Mouse (Mus musculus): ENCODE data around the gene Vps13d. TPM values are rescaled to one million over a fixed set of nuclear protein-coding genes. Genes with fewer than 3 reads are reported as not detected.
A peak's percentile ranks its signal among the peaks of the same experiment; 100 is the strongest.

The Vps13d gene
- polyA plus RNA-seq, 1 experiment from 2014 or later = 14.1 TPM

DNA sequence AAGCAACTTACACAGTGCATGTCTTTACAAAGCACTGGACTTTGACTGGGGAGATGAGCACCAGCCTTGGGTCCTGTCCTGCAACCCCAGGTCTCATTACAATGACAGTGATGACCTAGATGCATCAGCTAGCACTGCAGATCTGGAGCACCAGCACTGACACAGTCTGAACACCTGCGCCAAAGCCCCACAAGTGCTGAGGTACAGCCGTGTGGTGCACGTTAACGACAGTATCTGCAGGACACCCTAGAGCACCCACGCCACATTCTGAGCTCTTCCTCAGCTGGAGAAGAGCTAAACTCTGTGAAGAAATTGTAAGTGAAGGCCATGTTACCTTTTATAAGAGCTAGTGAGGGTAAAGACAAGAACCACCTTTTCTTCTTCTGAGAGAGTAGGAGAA lies 172.0 kb downstream of the Vps13d start:
- 89% methylated on average over 5 of the region's 5 CpGs for WGBS

GRCm38 (mm10) chr4:145022211-145022610 lies 172.6 kb downstream of the Vps13d start:
- Histone ChIP-seq H3K9ac (ENCODE audit: low read length) (no peak overlapping the region), H3K27ac (ENCODE audit: low read depth) (no peak overlapping the region), H3K36me3 (ENCODE audit: control insufficient read depth, insufficient read depth, low read length) (peaks cover 14% of the 10 kb centered on the region), H3K9me3 (ENCODE audit: control insufficient read depth, low read length) (no peaks in the 10 kb centered on the region), H3K4me2 (ENCODE audit: low read length) (no peak overlapping the region), H3K27me3 (replicated peaks; ENCODE audit: control insufficient read depth, insufficient read depth, low read length) (no peaks in the 10 kb centered on the region), H3K4me3 (ENCODE audit: low read depth, low read length) (no peak overlapping the region), H3K4me1 (replicated peaks; ENCODE audit: control insufficient read depth, insufficient read depth, low read length) (peaks cover 42% of the 10 kb centered on the region)
- ATAC-seq (replicated peaks; ENCODE audit: low FRiP score, low TSS enrichment, low read depth) (no peak), DNase-seq (ENCODE audit: low spot score) (no peak)
- 90% methylated on average over 2 of the region's 2 CpGs for WGBS

More for the DNA sequence above, 172.0 kb downstream of the Vps13d start:
- H3K9me3 ChIP-seq (ENCODE audit: control insufficient read depth, low read length) = no peaks in the 10 kb centered on the region
- H3K9ac ChIP-seq (ENCODE audit: low read length) = no peak overlapping the region
- peaks cover 40% of the 10 kb centered on the region for H3K4me1 ChIP-seq (replicated peaks; ENCODE audit: control insufficient read depth, insufficient read depth, low read length)
- H3K27me3 ChIP-seq (replicated peaks; ENCODE audit: control insufficient read depth, insufficient read depth, low read length) = no peaks in the 10 kb centered on the region
- ATAC-seq (replicated peaks; ENCODE audit: low FRiP score, low TSS enrichment, low read depth) (no peak), DNase-seq (ENCODE audit: low spot score) (no peak)
- H3K4me2 ChIP-seq (ENCODE audit: low read length) = no peak overlapping the region
- peaks cover 14% of the 10 kb centered on the region for H3K36me3 ChIP-seq (ENCODE audit: control insufficient read depth, insufficient read depth, low read length)
- no peak overlapping the region for H3K27ac ChIP-seq (ENCODE audit: low read depth)
- H3K4me3 ChIP-seq (ENCODE audit: low read depth, low read length) = no peak overlapping the region

DNA sequence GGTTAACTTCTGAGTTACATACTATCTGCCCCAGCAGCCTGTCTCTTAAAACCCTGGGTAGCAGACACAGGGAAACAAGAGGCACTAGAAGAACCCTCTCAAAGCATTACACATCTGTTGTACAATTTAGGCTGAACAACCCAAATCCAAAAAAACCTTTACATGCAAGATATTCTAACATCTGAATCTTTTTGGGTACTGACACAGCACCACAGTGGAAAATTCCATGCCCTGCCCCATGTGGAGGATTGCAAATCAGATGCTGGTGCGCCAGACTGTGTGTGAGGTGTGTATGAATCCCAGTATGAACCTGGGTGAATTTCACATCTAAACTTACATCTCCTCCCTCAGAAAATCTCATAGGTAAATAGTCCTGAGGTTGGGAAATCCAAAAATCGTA lies 174.4 kb downstream of the Vps13d start:
- Histone ChIP-seq H3K4me3 (ENCODE audit: low read depth, low read length) (no peak overlapping the region), H3K4me2 (ENCODE audit: low read length) (no peak overlapping the region), H3K9me3 (ENCODE audit: control insufficient read depth, low read length) (no peaks in the 10 kb centered on the region), H3K36me3 (ENCODE audit: control insufficient read depth, insufficient read depth, low read length) (peaks cover 25% of the 10 kb centered on the region), H3K9ac (ENCODE audit: low read length) (no peak overlapping the region), H3K4me1 (replicated peaks; ENCODE audit: control insufficient read depth, insufficient read depth, low read length) (peaks cover 28% of the 10 kb centered on the region), H3K27me3 (replicated peaks; ENCODE audit: control insufficient read depth, insufficient read depth, low read length) (no peaks in the 10 kb centered on the region), H3K27ac (ENCODE audit: low read depth) (no peak overlapping the region)
- DNase-seq (ENCODE audit: low spot score) (no peak), ATAC-seq (replicated peaks; ENCODE audit: low FRiP score, low TSS enrichment, low read depth) (no peak)
- WGBS = 94% methylated on average over 2 of the region's 2 CpGs

DNA sequence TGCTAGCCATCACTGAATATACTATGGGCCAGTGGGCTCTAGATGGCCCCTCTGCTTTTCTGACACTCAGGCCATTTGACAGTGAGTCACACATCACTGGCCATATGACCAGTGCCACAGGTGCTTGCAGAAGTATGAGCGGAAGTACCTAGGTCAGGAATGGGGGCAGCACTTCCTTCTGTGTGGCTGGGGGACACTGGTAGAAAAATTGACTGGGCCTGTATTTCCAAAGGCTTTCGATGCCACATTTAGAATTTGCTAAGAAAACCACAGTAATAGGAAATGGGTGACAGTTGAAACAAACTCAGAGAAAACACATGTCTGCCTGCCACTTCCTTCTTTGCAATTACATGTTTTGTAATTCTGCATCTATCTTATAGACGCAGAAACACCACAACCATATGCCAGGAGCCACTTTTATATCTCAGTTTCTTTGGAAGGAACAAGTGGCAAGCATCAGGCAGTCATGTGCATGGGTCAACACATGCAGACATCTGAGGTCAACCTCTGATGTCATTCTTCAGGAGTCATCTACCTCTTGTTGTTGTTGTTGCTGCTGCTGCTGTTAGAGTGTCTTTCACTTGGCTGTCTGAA lies 175.6 kb downstream of the Vps13d start:
- Histone ChIP-seq H3K9me3 (ENCODE audit: control insufficient read depth, low read length) (no peaks in the 10 kb centered on the region), H3K27ac (ENCODE audit: low read depth) (no peak overlapping the region), H3K4me2 (ENCODE audit: low read length) (no peak overlapping the region), H3K9ac (ENCODE audit: low read length) (no peak overlapping the region), H3K27me3 (replicated peaks; ENCODE audit: control insufficient read depth, insufficient read depth, low read length) (no peaks in the 10 kb centered on the region), H3K4me1 (replicated peaks; ENCODE audit: control insufficient read depth, insufficient read depth, low read length) (peaks cover 23% of the 10 kb centered on the region), H3K36me3 (ENCODE audit: control insufficient read depth, insufficient read depth, low read length) (peaks cover 25% of the 10 kb centered on the region), H3K4me3 (ENCODE audit: low read depth, low read length) (no peak overlapping the region)
- no peak for ATAC-seq (replicated peaks; ENCODE audit: low FRiP score, low TSS enrichment, low read depth)
- no peak for DNase-seq (ENCODE audit: low spot score)
- WGBS = 91% methylated on average over 3 of the region's 3 CpGs

DNA sequence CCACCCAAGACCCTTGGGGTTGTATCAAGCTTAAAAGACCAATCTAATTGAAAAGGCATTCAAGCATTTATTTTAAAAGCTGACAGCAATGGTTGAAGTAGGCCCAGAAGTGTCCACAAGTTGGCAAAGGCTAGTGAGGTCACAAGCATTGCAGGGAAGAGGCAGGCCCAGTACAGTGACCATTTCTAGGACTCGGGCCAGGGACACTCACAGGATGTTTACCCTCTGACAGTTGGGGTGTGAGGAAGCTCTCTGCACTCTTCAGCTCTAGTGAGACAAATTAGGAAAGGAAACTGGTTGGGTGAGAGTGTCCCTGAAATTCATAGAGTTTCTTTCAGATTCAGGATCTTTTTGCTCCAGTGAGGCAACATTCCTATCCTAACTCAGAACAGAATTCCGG lies 177.1 kb downstream of the Vps13d start:
- Histone ChIP-seq H3K4me2 (ENCODE audit: low read length) (no peak overlapping the region), H3K36me3 (ENCODE audit: control insufficient read depth, insufficient read depth, low read length) (peaks cover 25% of the 10 kb centered on the region), H3K27me3 (replicated peaks; ENCODE audit: control insufficient read depth, insufficient read depth, low read length) (no peaks in the 10 kb centered on the region), H3K4me1 (replicated peaks; ENCODE audit: control insufficient read depth, insufficient read depth, low read length) (peaks cover 34% of the 10 kb centered on the region), H3K4me3 (ENCODE audit: low read depth, low read length) (no peak overlapping the region), H3K9me3 (ENCODE audit: control insufficient read depth, low read length) (no peaks in the 10 kb centered on the region), H3K9ac (ENCODE audit: low read length) (no peak overlapping the region), H3K27ac (ENCODE audit: low read depth) (peak overlapping the region; percentile 12; the same call in 1 of the 2 replicates)
- ATAC-seq (replicated peaks; ENCODE audit: low FRiP score, low TSS enrichment, low read depth) (no peak), DNase-seq (ENCODE audit: low spot score) (no peak)
- WGBS = 48% methylated on average over 2 of the region's 2 CpGs

GRCm38 (mm10) chr4:145016669-145017068 lies 178.1 kb downstream of the Vps13d start:
- no peak for DNase-seq (ENCODE audit: low spot score)
- 89% methylated on average over 1 of the region's 1 CpGs for WGBS

DNA sequence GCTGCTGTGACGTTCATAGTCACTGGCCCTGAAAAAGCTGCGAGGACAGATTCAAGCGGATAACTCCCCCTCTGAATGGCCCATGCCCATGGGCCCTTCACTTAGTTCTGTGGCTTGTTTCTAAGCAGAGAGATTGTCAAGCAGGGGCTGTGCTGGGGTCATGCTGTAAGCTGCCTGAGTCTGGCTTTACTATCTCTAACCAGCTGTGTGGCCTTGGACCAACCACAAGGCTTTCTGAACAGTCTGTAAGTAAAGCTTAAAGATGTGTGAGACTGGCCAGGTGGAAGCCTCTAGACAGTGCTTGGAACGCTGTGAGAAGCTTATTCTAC lies 180.2 kb downstream of the Vps13d start:
- no peak overlapping the region for H3K4me2 ChIP-seq (ENCODE audit: low read length)
- H3K4me3 ChIP-seq (ENCODE audit: low read depth, low read length) = no peak overlapping the region
- DNase-seq (ENCODE audit: low spot score) (no peak), ATAC-seq (replicated peaks; ENCODE audit: low FRiP score, low TSS enrichment, low read depth) (no peak)
- no peak overlapping the region for H3K9ac ChIP-seq (ENCODE audit: low read length)
- H3K27me3 ChIP-seq (replicated peaks; ENCODE audit: control insufficient read depth, insufficient read depth, low read length) = no peaks in the 10 kb centered on the region
- H3K27ac ChIP-seq (ENCODE audit: low read depth) = no peak overlapping the region
- H3K36me3 ChIP-seq (ENCODE audit: control insufficient read depth, insufficient read depth, low read length) = peaks cover 19% of the 10 kb centered on the region
- H3K9me3 ChIP-seq (ENCODE audit: control insufficient read depth, low read length) = no peaks in the 10 kb centered on the region
- 76% methylated on average over 4 of the region's 4 CpGs for WGBS
- peaks cover 54% of the 10 kb centered on the region for H3K4me1 ChIP-seq (replicated peaks; ENCODE audit: control insufficient read depth, insufficient read depth, low read length)

More at GRCm38 (mm10) chr4:145016669-145017068, 178.1 kb downstream of the Vps13d start:
- Histone ChIP-seq H3K4me3 (ENCODE audit: low read depth, low read length) (no peak overlapping the region), H3K9ac (ENCODE audit: low read length) (no peak overlapping the region), H3K27ac (ENCODE audit: low read depth) (no peak overlapping the region), H3K4me1 (replicated peaks; ENCODE audit: control insufficient read depth, insufficient read depth, low read length) (peaks cover 36% of the 10 kb centered on the region), H3K36me3 (ENCODE audit: control insufficient read depth, insufficient read depth, low read length) (peaks cover 25% of the 10 kb centered on the region), H3K27me3 (replicated peaks; ENCODE audit: control insufficient read depth, insufficient read depth, low read length) (no peaks in the 10 kb centered on the region), H3K4me2 (ENCODE audit: low read length) (no peak overlapping the region), H3K9me3 (ENCODE audit: control insufficient read depth, low read length) (no peaks in the 10 kb centered on the region)
- ATAC-seq (replicated peaks; ENCODE audit: low FRiP score, low TSS enrichment, low read depth) = no peak

- H3K27ac ChIP-seq (ENCODE audit: low read depth) = no peak overlapping the region
- no peak for DNase-seq (ENCODE audit: low spot score)
- H3K4me2 ChIP-seq (ENCODE audit: low read length) = no peak overlapping the region
- H3K4me3 ChIP-seq (ENCODE audit: low read depth, low read length) = no peak overlapping the region
- H3K9me3 ChIP-seq (ENCODE audit: control insufficient read depth, low read length) = no peaks in the 10 kb centered on the region
- H3K36me3 ChIP-seq (ENCODE audit: control insufficient read depth, insufficient read depth, low read length) = peaks cover 15% of the 10 kb centered on the region
- no peaks in the 10 kb centered on the region for H3K27me3 ChIP-seq (replicated peaks; ENCODE audit: control insufficient read depth, insufficient read depth, low read length)
- H3K4me1 ChIP-seq (replicated peaks; ENCODE audit: control insufficient read depth, insufficient read depth, low read length) = peaks cover 55% of the 10 kb centered on the region
- no peak for ATAC-seq (replicated peaks; ENCODE audit: low FRiP score, low TSS enrichment, low read depth)
- 54% methylated on average over 7 of the region's 7 CpGs for whole genome bisulfite sequencing
- no peak overlapping the region for H3K9ac ChIP-seq (ENCODE audit: low read length)
These were observed 180.8 kb downstream of the Vps13d start for GRCm38 (mm10) chr4:145013760-145014631.

Measured in intestine, embryonic 14.5 days (tissue).